Mouse (Mus musculus): ENCODE measurements around the gene Sez6l. TPM values are rescaled to one million over a fixed set of nuclear protein-coding genes. Genes with fewer than 3 reads are reported as not detected.

Gene Sez6l
- polyA plus RNA-seq, 1 experiment, result 0.32 TPM

GRCm38 (mm10) chr5:112396066-112396465 is 180.9 kb downstream of the Sez6l start:
- no peak overlapping the region for H3K4me3 ChIP-seq (ENCODE audit: insufficient read depth, low read length)
- no peaks in the 10 kb centered on the region for H3K4me1 ChIP-seq (ENCODE audit: control insufficient read depth, insufficient read depth, low read length)
- no peak overlapping the region for H3K27ac ChIP-seq (ENCODE audit: insufficient read depth, low read length)
- TF ChIP-seq CTCF (IDR thresholded peaks at IDR 0.05; ENCODE audit: borderline replicate concordance, insufficient read depth, low read length) (no peak), POLR2A (IDR thresholded peaks at IDR 0.05; ENCODE audit: low read depth, low read length) (no peak)

GRCm38 (mm10) chr5:112394779-112395443 is 182.1 kb downstream of the Sez6l start, which contains the start of gene Asphd2:
Gene Asphd2 (minus strand): TSS chr5:112394866.
- H3K4me3 ChIP-seq (ENCODE audit: insufficient read depth, low read length), result peak within 1 kb of the TSS; percentile 60
- no peaks in the 10 kb centered on the region for H3K4me1 ChIP-seq (ENCODE audit: control insufficient read depth, insufficient read depth, low read length)
- TF ChIP-seq CTCF (IDR thresholded peaks at IDR 0.05; ENCODE audit: borderline replicate concordance, insufficient read depth, low read length) (no peak), POLR2A (IDR thresholded peaks at IDR 0.05; ENCODE audit: low read depth, low read length) (peak; percentile 37)
- no peak within 1 kb of the TSS for H3K27ac ChIP-seq (ENCODE audit: insufficient read depth, low read length)

- H3K27ac ChIP-seq (ENCODE audit: insufficient read depth, low read length), result no peak overlapping the region
Observed at GRCm38 (mm10) chr5:112394415-112394763, 182.6 kb downstream of the Sez6l start.

GRCm38 (mm10) chr5:112393741-112394414 is 183.1 kb downstream of the Sez6l start:
- H3K27ac ChIP-seq (ENCODE audit: insufficient read depth, low read length), result no peak overlapping the region
- peak overlapping the region; percentile 38 for H3K4me3 ChIP-seq (ENCODE audit: insufficient read depth, low read length)
- TF ChIP-seq POLR2A (IDR thresholded peaks at IDR 0.05; ENCODE audit: low read depth, low read length) (no peak), CTCF (IDR thresholded peaks at IDR 0.05; ENCODE audit: borderline replicate concordance, insufficient read depth, low read length) (no peak)
- H3K4me1 ChIP-seq (ENCODE audit: control insufficient read depth, insufficient read depth, low read length), result no peaks in the 10 kb centered on the region

More at GRCm38 (mm10) chr5:112394415-112394763, 182.6 kb downstream of the Sez6l start:
- no peak for TF ChIP-seq CTCF (IDR thresholded peaks at IDR 0.05; ENCODE audit: borderline replicate concordance, insufficient read depth, low read length)
- TF ChIP-seq POLR2A (IDR thresholded peaks at IDR 0.05; ENCODE audit: low read depth, low read length), result no peak
- no peaks in the 10 kb centered on the region for H3K4me1 ChIP-seq (ENCODE audit: control insufficient read depth, insufficient read depth, low read length)
- peak overlapping the region; percentile 38 for H3K4me3 ChIP-seq (ENCODE audit: insufficient read depth, low read length)

GRCm38 (mm10) chr5:112391676-112392323 is 185.2 kb downstream of the Sez6l start:
- no peak overlapping the region for H3K27ac ChIP-seq (ENCODE audit: insufficient read depth, low read length)
- TF ChIP-seq POLR2A (IDR thresholded peaks at IDR 0.05; ENCODE audit: low read depth, low read length) (no peak), CTCF (IDR thresholded peaks at IDR 0.05; ENCODE audit: borderline replicate concordance, insufficient read depth, low read length) (no peak)
- H3K4me1 ChIP-seq (ENCODE audit: control insufficient read depth, insufficient read depth, low read length), result no peaks in the 10 kb centered on the region
- no peak overlapping the region for H3K4me3 ChIP-seq (ENCODE audit: insufficient read depth, low read length)

- Histone ChIP-seq H3K4me3 (ENCODE audit: insufficient read depth, low read length) (no peak overlapping the region), H3K4me1 (ENCODE audit: control insufficient read depth, insufficient read depth, low read length) (no peaks in the 10 kb centered on the region), H3K27ac (ENCODE audit: insufficient read depth, low read length) (no peak overlapping the region)
- TF ChIP-seq POLR2A (IDR thresholded peaks at IDR 0.05; ENCODE audit: low read depth, low read length) (no peak), CTCF (IDR thresholded peaks at IDR 0.05; ENCODE audit: borderline replicate concordance, insufficient read depth, low read length) (no peak)
Observed at GRCm38 (mm10) chr5:112391002-112391401, 186.0 kb downstream of the Sez6l start.

- no peak overlapping the region for H3K4me3 ChIP-seq (ENCODE audit: insufficient read depth, low read length)
- H3K4me1 ChIP-seq (ENCODE audit: control insufficient read depth, insufficient read depth, low read length), result no peaks in the 10 kb centered on the region
- H3K27ac ChIP-seq (ENCODE audit: insufficient read depth, low read length), result no peak overlapping the region
- TF ChIP-seq POLR2A (IDR thresholded peaks at IDR 0.05; ENCODE audit: low read depth, low read length) (no peak), CTCF (IDR thresholded peaks at IDR 0.05; ENCODE audit: borderline replicate concordance, insufficient read depth, low read length) (no peak)
Observed at GRCm38 (mm10) chr5:112389352-112389751, 187.6 kb downstream of the Sez6l start.

- H3K4me3 ChIP-seq (ENCODE audit: insufficient read depth, low read length), result no peak overlapping the region
- no peak for TF ChIP-seq CTCF (IDR thresholded peaks at IDR 0.05; ENCODE audit: borderline replicate concordance, insufficient read depth, low read length)
- TF ChIP-seq POLR2A (IDR thresholded peaks at IDR 0.05; ENCODE audit: low read depth, low read length), result no peak
- no peak overlapping the region for H3K27ac ChIP-seq (ENCODE audit: insufficient read depth, low read length)
- no peaks in the 10 kb centered on the region for H3K4me1 ChIP-seq (ENCODE audit: control insufficient read depth, insufficient read depth, low read length)
Observed at GRCm38 (mm10) chr5:112385973-112386372, 191.0 kb downstream of the Sez6l start.

- TF ChIP-seq POLR2A (IDR thresholded peaks at IDR 0.05; ENCODE audit: low read depth, low read length), result no peak
- TF ChIP-seq CTCF (IDR thresholded peaks at IDR 0.05; ENCODE audit: borderline replicate concordance, insufficient read depth, low read length), result no peak
Observed at GRCm38 (mm10) chr5:112384805-112385472, 192.0 kb downstream of the Sez6l start.

More at GRCm38 (mm10) chr5:112384805-112385472, 192.0 kb downstream of the Sez6l start:
- H3K4me3 ChIP-seq (ENCODE audit: insufficient read depth, low read length), result no peak overlapping the region
- no peak overlapping the region for H3K27ac ChIP-seq (ENCODE audit: insufficient read depth, low read length)
- H3K4me1 ChIP-seq (ENCODE audit: control insufficient read depth, insufficient read depth, low read length), result no peaks in the 10 kb centered on the region
